Mouse (Mus musculus) telencephalon, adult 2 months (tissue): Measurements from ENCODE around the gene Sprr2k.
"Not testable (repeated sequence)": the region's sequence is repeated elsewhere in the genome, so short reads cannot be mapped to it uniquely, and the experiment has no call there.

Source experiments
- DNase-seq: peaks from one replicate; pipeline ENCODE4 v3.0.0-alpha.2; 2011; ENCODE audit warnings: low read depth, low spot score

Gene Sprr2k

GRCm38 (mm10) chr3:92432282-92432681, at the start of gene Sprr2k:
Gene Sprr2k, plus strand, starts transcription at chr3:92432582.
- no peak for DNase-seq

GRCm38 (mm10) chr3:92385385-92385784, 47.0 kb upstream of the Sprr2k start, which contains the start of gene Sprr2h:
Gene Sprr2h, plus strand, starts transcription at chr3:92385685.
- no peak for DNase-seq

GRCm38 (mm10) chr3:92394301-92394700, 38.1 kb upstream of the Sprr2k start:
- DNase-seq = no peak

- DNase-seq = no peak
These were observed 24.7 kb upstream of the Sprr2k start, which contains the start of gene Sprr2i for GRCm38 (mm10) chr3:92407691-92408090. Gene Sprr2i, plus strand, starts transcription at chr3:92407991.

GRCm38 (mm10) chr3:92417782-92418181, 14.6 kb upstream of the Sprr2k start, which contains the start of gene Sprr2j-ps:
Gene Sprr2j-ps, plus strand, starts transcription at chr3:92418082.
- no peak for DNase-seq

- no peak for DNase-seq
These were observed 3.1 kb upstream of the Sprr2k start, which contains the start of gene Gm9774 for GRCm38 (mm10) chr3:92429323-92429722. Gene Gm9774, minus strand, starts transcription at chr3:92429423.

- no peak for DNase-seq
These were observed 6.3 kb downstream of the Sprr2k start, which contains the start of gene Sprr1b for GRCm38 (mm10) chr3:92438689-92439088. Gene Sprr1b, minus strand, starts transcription at chr3:92438789.

- no peak for DNase-seq
These were observed 7.8 kb downstream of the Sprr2k start for GRCm38 (mm10) chr3:92440177-92440576.

GRCm38 (mm10) chr3:92455151-92455550, 22.8 kb downstream of the Sprr2k start:
- no peak for DNase-seq

- DNase-seq = no peak
These were observed 26.2 kb downstream of the Sprr2k start, which contains the start of gene Sprr3 for GRCm38 (mm10) chr3:92458620-92459019. Gene Sprr3, minus strand, starts transcription at chr3:92458720.

GRCm38 (mm10) chr3:92466576-92466975, 34.2 kb downstream of the Sprr2k start:
- no peak for DNase-seq

GRCm38 (mm10) chr3:92467424-92467823, 35.0 kb downstream of the Sprr2k start:
- DNase-seq = no peak

- no peak for DNase-seq
These were observed 37.7 kb downstream of the Sprr2k start for GRCm38 (mm10) chr3:92470111-92470510.

- DNase-seq = not testable (repeated sequence)
These were observed 48.9 kb downstream of the Sprr2k start for GRCm38 (mm10) chr3:92481249-92481648.
